Mouse (Mus musculus) ES-E14 (cell line): Measurements from ENCODE around the gene S1pr4.

Experiments
- CHD2 ChIP-seq: IDR thresholded peaks from 2 replicates; pipeline ENCODE4 v1.6.1; 2014; ENCODE audit warnings: mild to moderate bottlenecking, low read depth, low read length, inconsistent platforms
- HCFC1 ChIP-seq: IDR thresholded peaks from 2 replicates; pipeline ENCODE4 v1.6.1; 2012; ENCODE audit warnings: low read length, inconsistent platforms, borderline replicate concordance; ENCODE audit not compliant: insufficient read depth
- ZC3H11A ChIP-seq: IDR thresholded peaks from 2 replicates; pipeline ENCODE4 v1.6.1; 2012; ENCODE audit warnings: low read depth, mild to moderate bottlenecking, inconsistent platforms, low read length, borderline replicate concordance
- ZNF384 ChIP-seq: IDR thresholded peaks from 2 replicates; pipeline ENCODE4 v1.6.1; 2012; ENCODE audit warnings: low read depth, low read length, inconsistent platforms

GRCm38 (mm10) chr10:81485060-81485449, 14.9 kb downstream of the S1pr4 start:
- TF ChIP-seq CHD2 (no peak), HCFC1 (no peak), ZC3H11A (no peak), ZNF384 (no peak)
